Mouse (Mus musculus) adrenal gland, postnatal 14 days (tissue): Measurements from ENCODE around the gene Pip4p1. TPM values are rescaled to one million over a fixed set of nuclear protein-coding genes. Genes with fewer than 3 reads are reported as not detected.

ENCODE experiments used
- DNase-seq: peaks from one replicate; pipeline ENCODE4 v3.0.0; 2021; ENCODE audit warnings: mixed read lengths
- total RNA-seq: library from RNA; stranded (reverse); gene quantifications from 2 replicates; pipeline ENCODE4 v1.2.3, GENCODE M21; 2021

The Pip4p1 gene
- total RNA-seq, 1 experiment from 2014 or later, result 44.3 TPM

GRCm38 (mm10) chr14:50895985-50896746 lies 34.5 kb downstream of the Pip4p1 start:
- DNase-seq, result peak; percentile 70

- no peak for DNase-seq
These were observed 35.2 kb downstream of the Pip4p1 start for GRCm38 (mm10) chr14:50895407-50895806.

- peak; percentile 32 for DNase-seq
These were observed 37.9 kb downstream of the Pip4p1 start for GRCm38 (mm10) chr14:50892541-50893459.

- DNase-seq, result no peak
These were observed 38.6 kb downstream of the Pip4p1 start for GRCm38 (mm10) chr14:50892091-50892490.

- DNase-seq, result no peak
These were observed 39.0 kb downstream of the Pip4p1 start for GRCm38 (mm10) chr14:50891621-50892020.

GRCm38 (mm10) chr14:50876236-50876950 lies 54.3 kb downstream of the Pip4p1 start:
- DNase-seq, result no peak

Other genes with a start within 250 kb of the Pip4p1 start
- not detected in 2 replicates for gene Olfr747, start 237.7 kb downstream of the Pip4p1 start, total RNA-seq
- not detected in 2 replicates for gene Olfr748, start 223.5 kb downstream of the Pip4p1 start, total RNA-seq
- gene Olfr749, start 185.8 kb downstream of the Pip4p1 start, total RNA-seq, result not detected in 2 replicates
- 33.6 and 40.3 TPM in 2 replicates for gene Ttc5, start 145.3 kb downstream of the Pip4p1 start, total RNA-seq
- gene Ccnb1ip1, start 123.1 kb downstream of the Pip4p1 start, total RNA-seq, result not detected in 2 replicates
- 29.2 and 37.8 TPM in 2 replicates for gene Parp2, start 123.0 kb downstream of the Pip4p1 start, total RNA-seq
- 20.8 and 23.3 TPM in 2 replicates for gene Tep1, start 60.3 kb downstream of the Pip4p1 start, total RNA-seq
- gene Klhl33, start 33.3 kb downstream of the Pip4p1 start, total RNA-seq, result 1.1 and 1.5 TPM in 2 replicates
- gene Osgep, start 6.0 kb downstream of the Pip4p1 start, total RNA-seq, result 60.9 TPM in 2 replicates
- 66.1 and 71.3 TPM in 2 replicates for gene Apex1, start 5.9 kb downstream of the Pip4p1 start, total RNA-seq
- gene Pnp, start 226 bp upstream of the Pip4p1 start, total RNA-seq, result 55.0 and 61.3 TPM in 2 replicates
- 51.4 and 57.2 TPM in 2 replicates for gene Gm49342, start 13.7 kb upstream of the Pip4p1 start, total RNA-seq
- gene Pnp2, start 25.1 kb upstream of the Pip4p1 start, total RNA-seq, result 2.6 and 3.1 TPM in 2 replicates
- gene Rnase10, start 76.9 kb upstream of the Pip4p1 start, total RNA-seq, result 0.33 TPM in 1 of 2 replicates, not detected in the other
- gene Rnase9, start 111.0 kb upstream of the Pip4p1 start, total RNA-seq, result not detected in 2 replicates
- not detected in 2 replicates for gene Rnase11, start 119.3 kb upstream of the Pip4p1 start, total RNA-seq
- gene Rnase12, start 126.8 kb upstream of the Pip4p1 start, total RNA-seq, result not detected in 2 replicates
- not detected in 2 replicates for gene Olfr750, start 143.6 kb upstream of the Pip4p1 start, total RNA-seq
- gene Rnase4, start 160.2 kb upstream of the Pip4p1 start, total RNA-seq, result 56.5 and 131 TPM in 2 replicates
- gene Ang, start 160.3 kb upstream of the Pip4p1 start, total RNA-seq, result 6.0 and 37.1 TPM in 2 replicates
- gene Eddm3b, start 183.6 kb upstream of the Pip4p1 start, total RNA-seq, result not detected in 2 replicates
- gene Rnase6, start 193.1 kb upstream of the Pip4p1 start, total RNA-seq, result 1.3 and 4.5 TPM in 2 replicates
- not detected in 2 replicates for gene Rnase1, start 215.9 kb upstream of the Pip4p1 start, total RNA-seq
- gene Rnase2b, start 231.4 kb upstream of the Pip4p1 start, total RNA-seq, result not detected in 2 replicates